In the genomic region with DNA sequence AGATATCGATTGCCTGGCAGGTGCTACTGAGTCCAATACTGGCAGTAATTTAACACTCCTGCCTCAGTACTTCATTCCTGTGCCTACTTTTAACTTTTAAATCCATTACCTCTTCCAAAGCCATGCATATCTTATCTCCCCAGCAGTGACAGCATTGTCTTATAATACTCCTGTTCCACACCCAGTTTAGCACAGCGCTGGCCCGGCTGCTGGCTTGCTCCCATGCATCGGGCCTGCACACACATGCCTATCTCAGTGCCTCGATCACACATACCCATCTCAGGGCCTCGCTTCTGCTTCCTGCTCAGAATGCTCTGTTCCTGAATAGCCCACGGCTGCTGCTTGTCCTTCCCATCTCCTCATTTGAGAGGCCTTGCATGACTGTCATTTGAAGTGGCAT, we compare ENCODE assay signal across 13 mouse cellular contexts.
"Had no signal": no experiment of that assay in that cellular context is flagged by ENCODE, and none has a peak within 500 bp of the region (broad histone marks: within the 10 kb centered on the region; RNA-seq: fewer than 3 reads in every experiment).

No protein-coding gene starts in this region.

- H3K4me2 ChIP-seq: limb, embryonic 12.5 days; midbrain, embryonic 13.5 days had no signal

- ATAC-seq: hindbrain, postnatal 0 days; midbrain, embryonic 13.5 days had no signal

- H3K27me3 ChIP-seq: limb, embryonic 12.5 days; midbrain, embryonic 13.5 days had no signal

- H3K27ac ChIP-seq: hindbrain, postnatal 0 days; limb, embryonic 12.5 days; midbrain, embryonic 13.5 days; stomach, postnatal 0 days had no signal

- DNase-seq: kidney, adult 11 months; kidney, adult 9 months; kidney, postnatal 25 days; layer of hippocampus, adult 9-11 months; layer of hippocampus, postnatal 36 days; lung, postnatal 36 days; right cerebral cortex, adult 18-20 months; right cerebral cortex, postnatal 25 days; thymus, postnatal 4 days had no signal

- H3K9ac ChIP-seq: limb, embryonic 12.5 days; midbrain, embryonic 13.5 days had no signal

- H3K4me1 ChIP-seq: limb, embryonic 12.5 days; midbrain, embryonic 13.5 days had no signal

- H3K4me3 ChIP-seq: limb, embryonic 12.5 days; midbrain, embryonic 13.5 days had no signal
